ENCODE assay signal across 8 mouse cellular contexts in genomic region chr4:59404375-59404774, GRCm38 (mm10). TPM values are rescaled to one million over a fixed set of nuclear protein-coding genes. Genes with fewer than 3 reads are reported as not detected.
A peak's percentile ranks its signal among the peaks of the same experiment; 100 is the strongest.
DNase-seq lines count a peak whose midpoint lies in the region; ATAC-seq lines count a peak whose summit lies in the region.

No protein-coding gene starts in this region.

- no peak overlapping the region for H3K27ac ChIP-seq in hindbrain, embryonic 16.5 days (ENCODE audit: low read depth, low read length)
- H3K27ac ChIP-seq in hindbrain, embryonic 11.5 days (ENCODE audit: low read depth, low read length), result no peak overlapping the region
- no peak overlapping the region for H3K27ac ChIP-seq in forebrain, embryonic 12.5 days

- H3K4me1 ChIP-seq in hindbrain, embryonic 16.5 days (ENCODE audit: control insufficient read depth, insufficient read depth, low read depth, low read length), result no peaks in the 10 kb centered on the region
- no peaks in the 10 kb centered on the region for H3K4me1 ChIP-seq in hindbrain, embryonic 11.5 days (replicated peaks; ENCODE audit: control insufficient read depth, insufficient read depth, low read length)
- H3K4me1 ChIP-seq in forebrain, embryonic 12.5 days, result 0 out of 2 replicates have a peak, but pooled peaks cover 4% of the 10 kb centered on the region

- WGBS in hindbrain, embryonic 16.5 days, result 42% methylated on average over 6 of the region's 6 CpGs
- WGBS in hindbrain, embryonic 11.5 days, result 68% methylated on average over 6 of the region's 6 CpGs
- 70% methylated on average over 6 of the region's 6 CpGs for WGBS in forebrain, embryonic 12.5 days

- 0 out of 2 replicates have a peak overlapping the region, but pooled peaks have one; percentile 14 for H3K4me2 ChIP-seq in hindbrain, embryonic 16.5 days (ENCODE audit: low read length)
- H3K4me2 ChIP-seq in hindbrain, embryonic 11.5 days (replicated peaks; ENCODE audit: low read depth, low read length), result no peak overlapping the region
- H3K4me2 ChIP-seq in forebrain, embryonic 12.5 days, result no peak overlapping the region

- intact Hi-C loops in left cerebral cortex, postnatal 14 days (cut with DNase I), result no loop called here

- H3K4me3 ChIP-seq in hindbrain, embryonic 16.5 days (ENCODE audit: low read length), result no peak overlapping the region
- no peak overlapping the region for H3K4me3 ChIP-seq in hindbrain, embryonic 11.5 days (ENCODE audit: low read depth, low read length)
- no peak overlapping the region for H3K4me3 ChIP-seq in forebrain, embryonic 12.5 days (replicated peaks)

- no peaks in the 10 kb centered on the region for H3K36me3 ChIP-seq in hindbrain, embryonic 16.5 days (ENCODE audit: control insufficient read depth, insufficient read depth, low read length)
- no peaks in the 10 kb centered on the region for H3K36me3 ChIP-seq in hindbrain, embryonic 11.5 days (ENCODE audit: control insufficient read depth, insufficient read depth, low read length)
- H3K36me3 ChIP-seq in forebrain, embryonic 12.5 days (replicated peaks), result no peaks in the 10 kb centered on the region

- no peak for DNase-seq in hindbrain, embryonic 11.5 days (ENCODE audit: low spot score)
- DNase-seq in brain, adult 2 months (ENCODE audit: low read depth, low spot score), result peak; percentile 89
- DNase-seq in heart, adult 18-20 months, result peak; percentile 37 to 50
- DNase-seq in left cerebral cortex, postnatal 14 days (ENCODE audit: low spot score in 2 of 2), result peak; percentile 77 to 81
- DNase-seq in adipocyte (ENCODE audit: low spot score), result no peak
- DNase-seq in cerebellum, postnatal 4 days (ENCODE audit: low spot score in 2 of 2), result no peak

- no peak for ATAC-seq in hindbrain, embryonic 16.5 days
- no peak for ATAC-seq in hindbrain, embryonic 11.5 days (ENCODE audit: low FRiP score)
- ATAC-seq in forebrain, embryonic 12.5 days (ENCODE audit: low FRiP score), result no peak

- no peaks in the 10 kb centered on the region for H3K9me3 ChIP-seq in hindbrain, embryonic 16.5 days (ENCODE audit: control insufficient read depth, low read length)
- H3K9me3 ChIP-seq in hindbrain, embryonic 11.5 days (ENCODE audit: control insufficient read depth, low read length), result no peaks in the 10 kb centered on the region
- H3K9me3 ChIP-seq in forebrain, embryonic 12.5 days, result no peaks in the 10 kb centered on the region; the same call in 1 of the 2 replicates

- H3K27me3 ChIP-seq in hindbrain, embryonic 16.5 days (replicated peaks; ENCODE audit: control insufficient read depth, insufficient read depth, low read length), result no peaks in the 10 kb centered on the region
- H3K27me3 ChIP-seq in hindbrain, embryonic 11.5 days (ENCODE audit: control insufficient read depth, insufficient read depth, low read length), result no peaks in the 10 kb centered on the region
- 0 out of 2 replicates have a peak, but pooled peaks cover 5% of the 10 kb centered on the region for H3K27me3 ChIP-seq in forebrain, embryonic 12.5 days

- H3K9ac ChIP-seq in hindbrain, embryonic 16.5 days (ENCODE audit: low read depth, low read length), result no peak overlapping the region
- H3K9ac ChIP-seq in hindbrain, embryonic 11.5 days (ENCODE audit: low read depth, low read length), result no peak overlapping the region
- no peak overlapping the region for H3K9ac ChIP-seq in forebrain, embryonic 12.5 days

RNA-seq across cellular contexts. Expression of gene Susd1, which starts 34.1 kb away (rescaled TPM):
- polyA plus RNA-seq in hindbrain, embryonic 16.5 days (2015; fragmentation: Nextera tagmentation; extraction: Ambion mirVana), result 2.1 and 2.2 TPM in 2 replicates
- polyA plus RNA-seq in hindbrain, embryonic 11.5 days (2014; fragmentation: Nextera tagmentation; extraction: Ambion mirVana), result 0.94 and 1.5 TPM in 2 replicates
- total RNA-seq in heart, adult 18-20 months (2021), result 1 to 10 TPM in 1 of 2 experiments, under 1 TPM in 1; 0.95 to 1.4 TPM
- total RNA-seq in left cerebral cortex, postnatal 14 days (2021), result 1 to 10 TPM; 8.2 to 9.3 TPM
- 1.3 and 1.9 TPM in 2 replicates for polyA plus RNA-seq in forebrain, embryonic 12.5 days (2016; fragmentation: Nextera tagmentation; extraction: Ambion mirVana)

Comparison
In these comparisons a context has a peak if more than half of its experiments do, and no peak if none do; other contexts are left out.
1. DNase-seq: peak in brain, adult 2 months (single experiment), heart, adult 18-20 months (2 of 2) and left cerebral cortex, postnatal 14 days (2 of 2); none in hindbrain, embryonic 11.5 days (single experiment), adipocyte (single experiment) and cerebellum, postnatal 4 days (0 of 2).